Mouse (Mus musculus): ENCODE data around the gene Olfr1255.

The Olfr1255 gene

DNA sequence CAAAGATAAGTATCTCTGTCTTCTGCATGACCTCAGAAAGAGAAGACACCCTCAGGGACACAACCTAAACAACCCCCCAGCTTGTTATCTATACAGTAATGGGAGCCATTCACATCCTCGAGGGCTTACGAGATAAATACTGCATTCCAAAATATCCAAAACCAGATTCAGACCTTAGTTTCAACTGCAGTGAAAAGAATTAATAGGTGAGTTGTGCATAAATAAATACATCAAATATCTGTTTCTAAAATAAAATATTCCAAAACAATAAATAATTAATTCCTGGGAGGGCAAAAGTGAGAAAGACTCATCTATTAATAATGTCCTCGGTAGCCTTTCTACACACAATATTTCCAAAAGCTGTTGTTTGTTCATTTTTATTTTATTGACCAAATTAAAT lies at the start of gene Olfr1255:
Gene Olfr1255, plus strand, starts transcription at position 301 of the 400 bp plus-strand sequence.
- no peak for DNase-seq (ENCODE audit: low spot score)

DNA sequence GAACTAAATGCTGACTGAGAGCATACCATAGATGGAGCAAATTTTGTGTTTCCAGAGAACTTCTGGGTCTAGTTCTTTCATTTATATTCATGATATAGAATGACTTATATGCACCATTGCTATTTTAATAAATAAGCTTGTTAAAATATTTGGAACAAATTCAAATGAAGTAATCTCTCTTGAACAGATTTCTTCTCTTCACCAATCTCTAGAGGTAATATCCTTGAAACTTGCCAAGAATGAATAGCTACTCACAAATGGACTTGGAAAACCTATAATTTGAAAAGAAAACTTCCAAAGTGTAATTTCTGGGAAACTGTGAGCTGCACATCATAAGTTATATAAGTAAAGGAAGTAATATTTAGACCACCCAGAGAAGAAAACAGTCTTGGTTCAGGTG lies 18.3 kb upstream of the Olfr1255 start, which contains the start of gene Olfr1254:
Gene Olfr1254, minus strand, starts transcription at position 101 of the 400 bp plus-strand sequence.
- no peak for DNase-seq (ENCODE audit: low spot score)

DNA sequence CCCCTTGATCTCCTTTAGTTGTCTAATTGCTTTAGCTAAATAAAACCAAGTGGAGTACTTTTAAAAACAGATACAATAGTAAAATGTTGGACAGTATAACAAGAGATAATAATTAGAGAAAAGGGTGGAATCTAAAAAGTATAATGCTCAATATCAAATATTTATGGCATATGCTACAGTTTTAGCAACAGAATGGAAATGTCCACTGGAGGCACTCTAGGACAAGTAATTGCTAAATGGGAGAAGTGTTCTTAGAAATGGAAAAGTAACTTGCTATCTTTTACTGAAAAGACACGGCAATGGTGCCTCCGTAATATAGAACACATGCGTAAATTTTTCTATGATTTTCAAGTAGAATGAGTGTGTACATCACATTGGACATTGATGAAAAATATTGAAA lies 12.3 kb upstream of the Olfr1255 start:
- DNase-seq (ENCODE audit: low spot score), result no peak

DNA sequence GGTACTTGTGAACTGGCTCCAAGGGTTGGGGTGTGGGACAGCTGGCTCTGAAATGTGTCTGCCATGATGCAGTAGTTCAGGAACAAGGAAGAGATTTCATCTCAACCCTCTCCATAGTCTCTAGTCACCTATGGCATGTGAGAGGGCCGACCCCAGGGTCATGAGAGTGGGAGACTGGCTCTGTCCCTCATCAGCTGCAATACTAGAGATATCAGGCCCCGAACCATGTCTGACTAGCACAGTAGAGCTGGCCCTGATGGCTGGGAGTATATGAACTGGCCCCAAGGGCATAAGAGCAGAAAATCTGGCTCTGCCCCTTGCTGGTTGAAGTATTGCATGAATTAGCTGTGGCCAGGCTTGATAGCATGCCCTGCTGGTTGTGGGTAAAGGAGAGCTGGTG lies 1.1 kb upstream of the Olfr1255 start:
- DNase-seq (ENCODE audit: low spot score), result no peak

DNA sequence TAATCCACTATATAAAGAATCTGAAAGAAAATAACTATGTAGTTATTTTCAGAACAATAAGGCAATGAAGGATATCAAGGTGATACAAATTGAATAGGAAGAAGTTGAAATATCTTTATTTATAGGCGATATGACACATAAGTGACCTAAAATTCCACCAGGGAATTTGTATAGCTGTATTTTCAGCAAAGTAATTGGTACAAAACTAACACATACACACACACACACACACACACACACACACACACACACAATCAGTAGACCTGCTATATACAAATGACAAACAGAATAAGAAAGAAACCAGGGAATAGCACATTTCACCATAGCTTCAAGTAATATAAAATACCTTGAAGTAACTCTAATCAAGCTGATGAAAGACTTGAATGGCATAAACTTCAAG lies 8.4 kb downstream of the Olfr1255 start:
- DNase-seq (ENCODE audit: low spot score), result no peak

DNA sequence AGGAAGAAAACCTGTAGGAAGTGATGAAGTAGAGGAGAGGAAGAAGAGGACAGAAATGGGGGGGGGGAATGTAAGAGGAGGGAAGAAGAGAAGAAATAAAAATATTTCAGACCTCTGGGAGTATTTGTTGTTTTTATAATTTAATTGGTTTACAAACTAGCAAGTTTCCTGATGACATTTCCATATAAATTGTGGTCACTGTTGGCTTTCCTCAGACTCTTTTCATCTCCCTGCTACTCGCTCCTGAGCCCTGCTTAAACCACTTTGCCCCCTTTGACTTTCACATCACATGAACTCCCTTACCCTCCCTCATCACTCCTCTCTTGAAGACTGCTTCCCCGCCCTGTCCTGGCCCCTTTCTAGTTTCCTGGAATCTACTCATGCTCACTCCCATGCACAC lies 29.6 kb downstream of the Olfr1255 start, which contains the start of gene Olfr1256:
Gene Olfr1256, minus strand, starts transcription at position 101 of the 400 bp plus-strand sequence.
- DNase-seq (ENCODE audit: low spot score), result no peak

DNA sequence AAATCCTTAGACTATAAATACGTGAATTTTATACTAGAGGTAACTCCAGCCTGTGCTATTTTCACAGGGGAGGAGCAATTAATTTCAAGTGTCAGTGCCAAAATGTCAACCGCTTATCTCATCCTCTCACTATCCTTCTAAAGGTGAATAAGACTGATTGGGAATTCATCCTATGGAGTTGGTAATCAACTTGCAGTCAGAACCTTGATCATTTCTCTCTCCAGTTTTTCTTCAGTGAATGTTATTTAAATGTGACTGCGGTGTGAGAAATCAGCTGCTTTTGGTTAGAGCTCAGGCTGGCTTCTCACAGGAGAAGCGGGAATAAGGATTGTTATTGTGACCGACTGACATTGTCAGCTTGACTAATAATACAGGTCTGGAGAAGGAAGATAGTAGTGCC lies 36.3 kb downstream of the Olfr1255 start, which contains the start of gene Olfr48:
Gene Olfr48, minus strand, starts transcription at position 101 of the 400 bp plus-strand sequence.
- no peak for DNase-seq (ENCODE audit: low spot score)

DNA sequence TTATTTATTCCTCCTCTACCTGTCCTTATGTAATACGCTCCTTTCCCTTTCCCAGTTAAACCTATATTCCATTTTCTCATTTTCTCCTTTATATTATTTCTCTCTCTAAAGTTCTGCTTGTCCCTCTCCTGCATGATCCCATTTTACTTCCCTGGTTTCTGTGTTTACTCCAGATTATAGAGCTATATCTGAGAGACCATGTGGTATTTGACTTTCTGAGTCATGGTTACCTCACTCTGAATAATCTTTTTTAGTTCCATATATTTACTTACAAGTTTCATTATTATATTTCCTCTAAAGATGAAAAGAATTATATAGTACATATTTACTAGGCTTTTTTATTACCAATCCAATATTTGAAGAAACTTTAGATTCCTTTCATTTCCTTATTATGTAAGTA lies 37.4 kb downstream of the Olfr1255 start:
- no peak for DNase-seq (ENCODE audit: low spot score)
